Mouse (Mus musculus): Measurements from ENCODE around the gene Gtsf2. TPM values are rescaled to one million over a fixed set of nuclear protein-coding genes. Genes with fewer than 3 reads are reported as not detected.
"Not testable (repeated sequence)": the region's sequence is repeated elsewhere in the genome, so short reads cannot be mapped to it uniquely, and the experiment has no call there.

The Gtsf2 gene
- polyA plus RNA-seq, 1 experiment from 2014 or later: not detected

DNA sequence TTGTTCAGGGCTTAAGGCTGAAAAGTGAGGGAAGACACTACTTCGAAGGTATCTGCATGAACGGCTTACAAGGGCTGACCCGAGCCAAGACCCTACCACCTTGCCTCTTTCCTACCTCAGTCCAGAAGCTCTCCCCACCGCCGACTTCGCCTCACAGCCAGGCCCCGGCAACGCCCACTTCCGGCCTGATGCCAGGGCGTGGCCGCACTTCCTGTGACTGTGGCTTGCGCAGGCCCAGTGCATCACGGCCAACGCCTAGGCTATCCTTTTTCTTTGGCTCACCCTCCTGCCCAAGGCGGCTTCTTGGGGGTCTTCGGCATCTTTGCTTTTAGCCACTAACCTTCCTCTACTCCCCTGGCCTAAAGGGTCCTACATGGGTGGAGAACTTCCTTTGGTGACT is 18.0 kb downstream of the Gtsf2 start, which contains the start of gene Gtsf1:
Gene Gtsf1, minus strand, starts transcription at position 230 of the 400 bp plus-strand sequence.
- Histone ChIP-seq H3K27me3 (ENCODE audit: control insufficient read depth, insufficient read depth, low read length) (no peaks in the 10 kb centered on the region), H3K4me1 (replicated peaks; ENCODE audit: control insufficient read depth, insufficient read depth) (no peaks in the 10 kb centered on the region), H3K9ac (ENCODE audit: low read length) (no peak within 1 kb of the TSS), H3K27ac (replicated peaks) (no peak within 1 kb of the TSS), H3K4me3 (ENCODE audit: low read depth, low read length) (no peak within 1 kb of the TSS), H3K4me2 (replicated peaks; ENCODE audit: low read depth) (no peak within 1 kb of the TSS), H3K9me3 (ENCODE audit: control insufficient read depth, low read length) (no peaks in the 10 kb centered on the region), H3K36me3 (ENCODE audit: control insufficient read depth, insufficient read depth, low read length) (no peaks in the 10 kb centered on the region)
- no peak for DNase-seq (ENCODE audit: low spot score)
- TF ChIP-seq EP300 (optimal IDR thresholded peaks at IDR 0.05): no peak
- TF ChIP-seq CTCF (IDR thresholded peaks at IDR 0.05; ENCODE audit: low read depth): no peak
- no peak for ATAC-seq (ENCODE audit: low FRiP score, low TSS enrichment)
- WGBS: 93% methylated on average over 16 of the region's 16 CpGs

DNA sequence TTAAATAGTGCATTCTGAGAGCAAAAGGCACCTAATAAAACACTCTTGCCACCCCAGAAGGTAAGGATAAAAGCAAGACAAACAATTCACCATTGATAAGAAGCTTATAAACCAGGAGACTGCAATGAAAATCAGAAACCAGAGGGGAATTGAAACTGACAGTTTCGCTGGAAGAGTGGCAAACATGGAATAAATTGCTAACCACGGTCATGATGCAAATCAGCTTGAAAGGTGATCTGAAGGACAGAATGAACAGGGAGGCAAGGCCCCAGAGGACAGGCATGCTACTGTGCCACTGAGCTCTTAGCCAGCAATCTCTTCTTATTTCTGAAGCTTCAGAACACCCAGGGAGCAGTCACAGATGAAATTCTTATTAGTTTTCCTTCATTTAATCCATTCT is 21.3 kb downstream of the Gtsf2 start:
- H3K4me2 ChIP-seq (replicated peaks; ENCODE audit: low read depth): no peak overlapping the region
- H3K27me3 ChIP-seq (ENCODE audit: control insufficient read depth, insufficient read depth, low read length): no peaks in the 10 kb centered on the region
- no peaks in the 10 kb centered on the region for H3K4me1 ChIP-seq (replicated peaks; ENCODE audit: control insufficient read depth, insufficient read depth)
- ATAC-seq (ENCODE audit: low FRiP score, low TSS enrichment): no peak
- H3K9me3 ChIP-seq (ENCODE audit: control insufficient read depth, low read length): no peaks in the 10 kb centered on the region
- no peak overlapping the region for H3K27ac ChIP-seq (replicated peaks)
- H3K36me3 ChIP-seq (ENCODE audit: control insufficient read depth, insufficient read depth, low read length): no peaks in the 10 kb centered on the region
- 27% methylated on average over 2 of the region's 2 CpGs for WGBS
- DNase-seq (ENCODE audit: low spot score): no peak
- TF ChIP-seq CTCF (IDR thresholded peaks at IDR 0.05; ENCODE audit: low read depth) (no peak), EP300 (optimal IDR thresholded peaks at IDR 0.05) (no peak)
- no peak overlapping the region for H3K9ac ChIP-seq (ENCODE audit: low read length)
- no peak overlapping the region for H3K4me3 ChIP-seq (ENCODE audit: low read depth, low read length)

DNA sequence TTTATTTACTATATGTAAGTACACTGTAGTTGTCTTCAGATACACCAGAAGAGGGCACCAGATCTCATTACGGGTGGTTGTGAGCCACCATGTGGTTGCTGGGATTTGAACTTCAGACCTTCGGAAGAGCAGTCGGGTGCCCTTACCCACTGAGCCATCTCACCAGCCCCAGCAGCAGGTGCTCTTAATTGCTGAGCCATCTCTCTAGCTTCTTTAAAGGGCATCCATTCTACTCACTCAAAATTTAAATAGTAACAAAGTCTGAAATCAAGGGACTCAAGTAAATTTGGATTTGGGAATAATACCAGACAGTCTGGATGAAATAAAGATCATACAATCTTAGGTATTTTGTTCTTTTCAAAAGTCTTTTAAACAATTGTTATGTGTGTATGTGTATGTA is 42.7 kb downstream of the Gtsf2 start:
- H3K9me3 ChIP-seq (ENCODE audit: control insufficient read depth, low read length); DNase-seq (ENCODE audit: low spot score); H3K4me2 ChIP-seq (replicated peaks; ENCODE audit: low read depth); H3K27me3 ChIP-seq (ENCODE audit: control insufficient read depth, insufficient read depth, low read length); H3K4me1 ChIP-seq (replicated peaks; ENCODE audit: control insufficient read depth, insufficient read depth); H3K27ac ChIP-seq (replicated peaks); ATAC-seq (ENCODE audit: low FRiP score, low TSS enrichment); H3K4me3 ChIP-seq (ENCODE audit: low read depth, low read length); H3K9ac ChIP-seq (ENCODE audit: low read length); H3K36me3 ChIP-seq (ENCODE audit: control insufficient read depth, insufficient read depth, low read length): not testable (repeated sequence)
- WGBS: 85% methylated on average over 2 of the region's 3 CpGs

DNA sequence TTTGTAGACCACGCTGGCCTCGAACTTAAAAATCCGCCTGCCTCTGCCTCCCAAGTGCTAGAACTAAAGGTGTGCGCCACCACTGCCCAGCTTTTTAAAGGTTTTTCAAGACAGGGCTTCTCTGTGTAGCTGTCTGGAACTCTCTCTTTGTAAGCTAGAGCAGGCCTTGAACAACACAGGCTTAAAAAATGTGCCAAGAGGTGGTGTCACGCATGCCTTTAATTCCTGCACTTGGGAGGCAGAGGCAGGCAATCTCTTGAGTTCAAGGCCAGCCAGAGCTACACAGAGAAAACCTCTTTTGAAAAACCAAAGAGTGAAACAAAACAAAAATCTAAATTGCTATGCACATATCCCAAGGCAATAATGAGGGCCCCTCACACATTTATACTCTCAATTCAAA is 46.9 kb downstream of the Gtsf2 start:
- Histone ChIP-seq H3K4me3 (ENCODE audit: low read depth, low read length) (no peak overlapping the region), H3K27me3 (ENCODE audit: control insufficient read depth, insufficient read depth, low read length) (no peaks in the 10 kb centered on the region), H3K9ac (ENCODE audit: low read length) (no peak overlapping the region), H3K4me1 (replicated peaks; ENCODE audit: control insufficient read depth, insufficient read depth) (no peaks in the 10 kb centered on the region), H3K27ac (replicated peaks) (no peak overlapping the region), H3K9me3 (ENCODE audit: control insufficient read depth, low read length) (no peaks in the 10 kb centered on the region), H3K36me3 (ENCODE audit: control insufficient read depth, insufficient read depth, low read length) (no peaks in the 10 kb centered on the region), H3K4me2 (replicated peaks; ENCODE audit: low read depth) (no peak overlapping the region)
- WGBS: 93% methylated on average over 5 of the region's 5 CpGs
- no peak for DNase-seq (ENCODE audit: low spot score)
- no peak for ATAC-seq (ENCODE audit: low FRiP score, low TSS enrichment)
- TF ChIP-seq CTCF (IDR thresholded peaks at IDR 0.05; ENCODE audit: low read depth) (no peak), EP300 (optimal IDR thresholded peaks at IDR 0.05) (no peak)

DNA sequence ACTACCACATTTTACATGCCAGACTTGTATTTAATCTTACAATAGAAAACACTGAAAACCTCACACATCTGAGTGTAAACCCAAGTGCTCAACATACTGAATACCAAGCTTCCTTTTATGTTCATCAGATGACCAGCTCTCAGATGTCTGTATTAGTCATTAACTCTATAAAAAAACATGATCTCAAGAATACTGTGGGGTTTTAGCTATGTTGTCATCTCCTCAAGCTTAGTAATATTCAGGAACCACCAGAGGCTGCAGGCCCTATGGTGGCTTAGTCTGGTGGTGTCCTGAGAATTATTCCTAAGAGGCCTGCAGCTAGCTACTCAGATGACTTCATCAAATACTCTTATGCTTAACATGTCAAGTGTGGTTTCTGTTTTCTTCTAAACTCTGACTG is 54.7 kb downstream of the Gtsf2 start:
- DNase-seq (ENCODE audit: low spot score): no peak
- TF ChIP-seq CTCF (IDR thresholded peaks at IDR 0.05; ENCODE audit: low read depth): no peak
- TF ChIP-seq EP300 (optimal IDR thresholded peaks at IDR 0.05): no peak

More for the DNA sequence above, 54.7 kb downstream of the Gtsf2 start:
- no peak overlapping the region for H3K9ac ChIP-seq (ENCODE audit: low read length)
- no peaks in the 10 kb centered on the region for H3K27me3 ChIP-seq (ENCODE audit: control insufficient read depth, insufficient read depth, low read length)
- no peak overlapping the region for H3K4me3 ChIP-seq (ENCODE audit: low read depth, low read length)
- no peak overlapping the region for H3K4me2 ChIP-seq (replicated peaks; ENCODE audit: low read depth)
- no peak for ATAC-seq (ENCODE audit: low FRiP score, low TSS enrichment)
- no peaks in the 10 kb centered on the region for H3K9me3 ChIP-seq (ENCODE audit: control insufficient read depth, low read length)
- no peak overlapping the region for H3K27ac ChIP-seq (replicated peaks)
- no peaks in the 10 kb centered on the region for H3K4me1 ChIP-seq (replicated peaks; ENCODE audit: control insufficient read depth, insufficient read depth)
- H3K36me3 ChIP-seq (ENCODE audit: control insufficient read depth, insufficient read depth, low read length): no peaks in the 10 kb centered on the region

Other genes with a start within 250 kb of the Gtsf2 start
- gene Cbx5, start 208.7 kb downstream of the Gtsf2 start, polyA plus RNA-seq (2015; fragmentation: Nextera tagmentation; extraction: Ambion mirVana): 23.0 and 26.8 TPM in 2 replicates
- 236 and 251 TPM in 2 replicates for gene Hnrnpa1, start 208.0 kb downstream of the Gtsf2 start, polyA plus RNA-seq (2015; fragmentation: Nextera tagmentation; extraction: Ambion mirVana)
- 0.50 and 0.70 TPM in 2 replicates for gene Nfe2, start 190.1 kb downstream of the Gtsf2 start, polyA plus RNA-seq (2015; fragmentation: Nextera tagmentation; extraction: Ambion mirVana)
- gene Copz1, start 175.8 kb downstream of the Gtsf2 start, polyA plus RNA-seq (2015; fragmentation: Nextera tagmentation; extraction: Ambion mirVana): 159 and 168 TPM in 2 replicates
- gene Gpr84, start 137.9 kb downstream of the Gtsf2 start, polyA plus RNA-seq (2015; fragmentation: Nextera tagmentation; extraction: Ambion mirVana): 0.30 and 0.46 TPM in 2 replicates
- 6.0 and 7.4 TPM in 2 replicates for gene Zfp385a, start 108.4 kb downstream of the Gtsf2 start, polyA plus RNA-seq (2015; fragmentation: Nextera tagmentation; extraction: Ambion mirVana)
- 28.7 and 36.2 TPM in 2 replicates for gene Itga5, start 81.7 kb downstream of the Gtsf2 start, polyA plus RNA-seq (2015; fragmentation: Nextera tagmentation; extraction: Ambion mirVana)
- gene Gtsf1, start 18.0 kb downstream of the Gtsf2 start, polyA plus RNA-seq (2015; fragmentation: Nextera tagmentation; extraction: Ambion mirVana): not detected in 2 replicates
- 1.5 and 1.6 TPM in 2 replicates for gene Nckap1l, start 5.3 kb upstream of the Gtsf2 start, polyA plus RNA-seq (2015; fragmentation: Nextera tagmentation; extraction: Ambion mirVana)
- gene Pde1b, start 54.6 kb upstream of the Gtsf2 start, polyA plus RNA-seq (2015; fragmentation: Nextera tagmentation; extraction: Ambion mirVana): 5.0 and 5.8 TPM in 2 replicates
- gene Ppp1r1a, start 89.5 kb upstream of the Gtsf2 start, polyA plus RNA-seq (2015; fragmentation: Nextera tagmentation; extraction: Ambion mirVana): 7.1 and 7.7 TPM in 2 replicates
- 1.7 and 3.4 TPM in 2 replicates for gene Glycam1, start 116.6 kb upstream of the Gtsf2 start, polyA plus RNA-seq (2015; fragmentation: Nextera tagmentation; extraction: Ambion mirVana)